Mouse (Mus musculus): ENCODE results near the gene Flcn.
A peak's percentile ranks its signal among the peaks of the same experiment; 100 is the strongest.

Gene Flcn

GRCm38 (mm10) chr11:59760796-59761195 lies 49.0 kb downstream of the Flcn start:
- DNase-seq, result no peak

- DNase-seq, result no peak
Measured at GRCm38 (mm10) chr11:59759626-59760025, 50.2 kb downstream of the Flcn start.

GRCm38 (mm10) chr11:59759178-59759577 lies 50.6 kb downstream of the Flcn start:
- no peak for DNase-seq

GRCm38 (mm10) chr11:59758191-59758985 lies 51.4 kb downstream of the Flcn start:
- DNase-seq, result no peak

- DNase-seq, result no peak
Measured at GRCm38 (mm10) chr11:59756351-59756750, 53.5 kb downstream of the Flcn start.

- no peak for DNase-seq
Measured at GRCm38 (mm10) chr11:59754504-59754903, 55.3 kb downstream of the Flcn start.

GRCm38 (mm10) chr11:59749050-59749449 lies 60.8 kb downstream of the Flcn start:
- DNase-seq, result no peak

- DNase-seq, result peak; percentile 49 to 51
Measured at GRCm38 (mm10) chr11:59746614-59747013, 63.2 kb downstream of the Flcn start.

GRCm38 (mm10) chr11:59745851-59746250 lies 64.0 kb downstream of the Flcn start:
- no peak for DNase-seq

- no peak for DNase-seq
Measured at GRCm38 (mm10) chr11:59744374-59744773, 65.4 kb downstream of the Flcn start.

GRCm38 (mm10) chr11:59743712-59744111 lies 66.1 kb downstream of the Flcn start:
- no peak for DNase-seq

- DNase-seq, result no peak
Measured at GRCm38 (mm10) chr11:59743307-59743706, 66.5 kb downstream of the Flcn start.

- no peak for DNase-seq
Measured at GRCm38 (mm10) chr11:59741915-59742314, 67.9 kb downstream of the Flcn start.
